Mouse (Mus musculus) heart, postnatal 0 days (tissue): ENCODE results near the gene Cyp27a1.

Experiments used
- CTCF ChIP-seq: IDR thresholded peaks from 2 replicates; pipeline ENCODE4 v1.5.1; 2016; ENCODE audit warnings: antibody characterized with exemption, control low read depth, low read depth
- EP300 ChIP-seq: IDR thresholded peaks from 2 replicates; pipeline ENCODE4 v1.6.1; 2016; ENCODE audit warnings: antibody characterized with exemption, low read depth

DNA sequence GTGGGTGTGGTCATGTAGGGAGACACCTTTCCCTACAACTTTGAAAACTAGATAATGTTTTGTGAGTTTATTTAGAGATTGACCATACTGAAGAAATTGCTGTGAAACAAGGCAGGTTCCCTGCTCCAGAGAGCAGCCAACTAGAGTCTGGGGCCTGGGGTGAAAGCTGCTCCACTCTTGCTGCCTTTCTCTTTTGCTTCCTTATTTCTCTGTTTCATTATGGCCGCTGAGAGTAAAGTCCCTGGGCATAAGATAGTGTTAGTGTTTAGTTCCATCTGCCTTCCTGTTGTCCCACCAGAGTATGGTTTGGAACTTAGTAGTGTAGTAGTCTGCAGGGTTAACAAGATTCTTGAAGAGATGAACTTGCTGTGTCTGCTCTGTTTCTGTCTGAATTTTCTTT lies 35.5 kb upstream of the Cyp27a1 start:
- TF ChIP-seq CTCF (no peak), EP300 (no peak)
